Mouse (Mus musculus): ENCODE results near the gene Abhd8.
"Not testable (repeated sequence)": the region's sequence is repeated elsewhere in the genome, so short reads cannot be mapped to it uniquely, and the experiment has no call there.

Abhd8 gene

DNA sequence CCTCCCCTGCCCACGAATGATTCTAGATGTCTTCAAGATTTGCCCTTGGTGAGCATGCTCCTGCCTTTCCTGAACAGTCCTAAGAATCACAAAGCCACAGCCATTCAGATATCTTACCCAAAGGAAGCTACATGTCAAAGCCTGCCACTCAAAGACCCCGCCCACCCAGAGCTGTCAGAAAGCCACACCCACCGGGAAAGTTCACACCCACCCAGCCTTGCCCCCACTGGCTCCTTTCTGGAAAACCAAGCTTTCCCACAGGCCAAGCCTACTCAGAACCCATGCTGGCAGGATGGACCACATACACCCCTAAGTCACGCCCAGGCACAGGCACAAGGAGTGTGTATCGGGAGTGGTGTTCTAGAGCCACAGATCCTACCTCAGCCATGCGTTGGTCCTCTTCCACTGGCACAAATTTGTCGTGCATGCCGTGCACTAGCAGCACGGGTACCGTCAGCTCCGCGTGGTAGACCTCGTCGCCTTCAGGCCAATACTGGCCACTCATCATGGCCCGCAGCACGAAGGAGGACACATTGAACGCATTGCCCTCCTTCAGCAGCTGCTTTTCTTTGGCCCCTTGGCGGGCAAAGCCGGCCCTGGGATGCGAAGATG, 5.7 kb downstream of the Abhd8 start:
- DNase-seq = peak; percentile 42

DNA sequence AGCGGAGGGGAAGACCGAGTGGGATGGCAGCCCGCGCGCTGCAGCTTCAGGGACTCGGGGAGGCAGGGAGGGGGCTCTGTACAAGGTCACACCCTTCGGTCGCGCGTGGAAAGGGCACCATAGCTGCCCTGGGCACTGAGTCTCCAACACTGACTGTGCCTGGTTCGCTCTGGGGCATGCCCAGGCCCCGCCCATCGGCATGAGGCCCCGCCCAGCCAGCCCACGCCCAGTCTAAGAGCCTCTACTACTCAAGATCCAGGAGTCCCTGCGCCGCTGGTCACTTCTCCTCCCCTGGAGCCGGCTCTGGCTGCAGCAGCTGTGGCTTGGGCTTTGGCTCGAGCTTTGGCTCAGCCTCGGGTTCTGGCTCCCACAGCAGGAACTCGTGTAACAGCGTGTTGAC, 6.5 kb downstream of the Abhd8 start:
- peak; percentile 39 for DNase-seq

DNA sequence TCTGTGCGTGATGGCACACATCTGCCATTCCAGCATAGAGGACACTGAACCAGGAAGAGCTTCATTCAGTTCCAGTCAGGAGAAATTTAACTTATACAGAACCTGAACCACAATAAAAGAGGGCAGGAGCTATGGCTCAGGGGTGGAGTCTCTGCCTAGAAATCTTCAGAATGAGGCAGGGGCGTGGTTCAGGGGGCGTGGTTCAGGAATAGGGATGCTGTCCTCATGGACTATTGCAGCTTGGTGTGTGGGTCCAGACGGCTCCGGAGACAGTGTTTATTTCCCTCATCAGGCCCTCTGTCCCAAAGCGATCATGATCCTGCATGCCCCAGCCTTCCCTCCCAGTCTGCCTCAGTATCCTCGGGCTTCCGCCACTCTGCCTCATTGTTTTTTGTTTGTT, 8.8 kb downstream of the Abhd8 start:
- DNase-seq = no peak

DNA sequence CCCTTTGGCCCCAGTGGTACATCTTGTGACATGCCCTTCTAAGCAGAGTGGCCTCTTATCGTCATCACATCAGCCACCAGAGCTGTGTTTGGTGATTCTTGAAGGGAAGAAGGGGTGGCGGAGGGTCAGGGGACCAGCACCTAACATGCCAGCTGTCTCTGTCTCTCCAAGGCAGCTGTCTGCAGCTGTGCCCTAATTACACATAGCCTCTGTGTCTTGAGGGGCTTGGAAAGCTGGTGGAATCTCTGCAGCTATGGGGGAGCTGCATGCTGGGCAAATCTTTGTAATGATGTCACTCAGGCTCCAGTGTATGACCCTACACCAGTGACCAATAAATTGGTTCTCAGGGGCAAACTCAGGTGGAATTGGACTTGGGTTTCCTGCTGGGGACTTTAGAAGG, 10.8 kb downstream of the Abhd8 start:
- DNase-seq = no peak

DNA sequence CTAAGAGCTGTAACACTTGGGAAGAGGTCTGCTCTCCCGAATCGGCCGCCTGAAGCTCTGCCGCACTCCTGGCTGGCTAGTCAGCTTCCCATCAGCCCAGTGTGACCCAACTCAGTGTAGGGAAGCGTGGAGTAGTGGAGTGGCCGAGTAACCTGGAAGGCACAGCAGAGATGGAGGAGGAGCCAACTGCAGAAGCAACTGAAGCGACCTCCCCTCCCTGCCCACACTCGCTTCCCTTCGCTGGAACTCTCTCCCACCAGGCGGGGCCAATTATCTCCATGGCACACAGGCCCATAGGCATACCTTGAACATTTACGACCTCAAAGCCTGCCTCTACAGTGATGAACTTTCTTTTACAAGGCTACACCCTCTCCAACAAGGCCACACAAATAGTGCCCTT, 11.7 kb downstream of the Abhd8 start:
- DNase-seq = no peak

DNA sequence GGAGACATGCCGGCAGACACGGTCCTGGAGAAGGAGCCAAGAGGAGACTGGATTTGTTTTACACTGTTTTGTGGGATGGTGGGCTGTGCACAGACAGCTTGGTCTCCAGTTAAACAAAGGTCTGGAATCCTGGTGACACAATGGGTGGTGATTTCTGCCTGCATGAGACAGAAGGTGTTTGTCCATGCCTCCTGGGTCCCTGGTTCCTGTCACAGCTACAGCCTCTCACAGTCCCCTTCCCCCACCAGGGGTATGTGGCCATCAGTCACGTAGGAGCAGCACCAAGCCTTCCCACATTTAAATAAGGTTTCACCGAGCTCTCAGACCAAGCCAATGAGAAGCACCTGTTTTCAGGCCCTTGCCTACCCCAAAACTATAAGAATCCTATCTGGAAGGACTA, 12.1 kb downstream of the Abhd8 start:
- DNase-seq = no peak

DNA sequence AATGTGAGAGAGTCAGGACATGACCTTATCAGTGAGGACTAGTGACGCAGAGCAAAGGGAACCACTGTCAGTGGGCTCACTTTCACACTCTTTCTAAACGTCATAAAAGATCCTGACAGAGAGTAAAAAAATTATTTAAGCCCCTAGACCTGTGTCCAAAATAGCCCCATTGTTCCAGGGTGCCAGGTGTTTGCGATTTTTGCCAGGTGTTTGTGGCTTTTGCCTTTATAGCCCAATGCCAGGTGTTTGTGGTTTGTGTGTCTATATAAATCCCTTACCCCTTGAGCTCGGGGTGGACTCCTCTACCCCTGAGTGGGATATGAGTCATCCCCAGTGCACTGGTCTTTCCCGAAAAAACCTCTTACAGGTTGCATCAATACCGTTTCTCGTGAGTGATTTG, 18.4 kb downstream of the Abhd8 start:
- no peak for DNase-seq

DNA sequence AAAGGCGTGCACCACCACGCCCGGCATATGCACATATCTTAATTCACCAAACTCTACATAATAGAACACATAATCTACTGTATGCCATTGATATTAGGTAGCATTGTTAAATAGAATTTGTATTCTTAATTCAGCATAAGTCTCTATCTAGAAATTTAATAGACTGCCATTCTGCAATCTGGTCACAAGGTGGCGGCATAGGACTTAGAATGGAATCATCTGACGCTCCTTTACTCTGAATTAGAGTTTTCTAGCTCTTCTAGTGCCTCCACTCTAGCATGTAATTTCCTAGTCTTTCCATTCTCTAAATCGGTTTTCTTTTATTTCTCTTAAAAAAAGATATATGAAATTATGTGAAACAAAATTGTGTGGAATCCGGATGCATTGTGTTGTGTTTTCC, 22.1 kb downstream of the Abhd8 start:
- peak; percentile 79 for DNase-seq

DNA sequence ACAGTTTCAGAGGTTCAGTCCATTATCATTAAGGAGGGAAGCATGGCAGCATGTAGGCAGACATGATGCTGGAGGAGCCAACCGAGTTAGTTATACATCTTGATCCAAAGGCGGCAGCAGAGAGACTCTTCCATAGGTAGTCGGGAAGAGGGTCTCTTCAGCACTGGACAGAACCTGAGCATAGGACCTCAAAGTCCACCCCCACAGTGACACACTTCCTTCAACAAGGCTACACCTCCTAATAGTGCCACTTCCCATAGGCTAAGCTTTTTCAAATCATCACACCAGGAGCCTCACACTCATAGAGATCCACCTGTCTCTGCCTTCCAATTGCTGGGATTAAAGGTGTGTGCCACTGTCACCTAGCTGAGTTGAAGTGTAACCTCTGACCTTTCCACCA, 26.4 kb downstream of the Abhd8 start:
- DNase-seq = no peak

DNA sequence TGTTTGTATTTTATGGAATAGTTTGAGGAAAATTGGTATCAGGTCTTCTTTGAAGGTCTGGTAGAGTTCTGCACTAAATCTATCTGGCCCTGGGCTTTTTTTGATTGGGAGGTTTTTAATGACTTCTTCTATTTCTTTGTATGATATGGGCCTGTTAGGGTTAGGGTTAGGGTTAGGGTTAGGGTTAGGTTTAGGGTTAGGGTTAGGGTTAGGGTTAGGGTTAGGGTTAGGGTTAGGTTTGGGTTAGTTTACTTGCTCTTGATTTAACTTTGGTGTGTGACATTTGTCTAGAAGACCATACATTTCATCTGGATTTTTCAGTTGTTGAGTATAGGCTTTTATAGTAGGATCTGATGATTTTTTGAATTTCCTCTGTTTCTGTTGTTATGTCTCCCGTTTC, 30.5 kb downstream of the Abhd8 start:
- DNase-seq = not testable (repeated sequence)

DNA sequence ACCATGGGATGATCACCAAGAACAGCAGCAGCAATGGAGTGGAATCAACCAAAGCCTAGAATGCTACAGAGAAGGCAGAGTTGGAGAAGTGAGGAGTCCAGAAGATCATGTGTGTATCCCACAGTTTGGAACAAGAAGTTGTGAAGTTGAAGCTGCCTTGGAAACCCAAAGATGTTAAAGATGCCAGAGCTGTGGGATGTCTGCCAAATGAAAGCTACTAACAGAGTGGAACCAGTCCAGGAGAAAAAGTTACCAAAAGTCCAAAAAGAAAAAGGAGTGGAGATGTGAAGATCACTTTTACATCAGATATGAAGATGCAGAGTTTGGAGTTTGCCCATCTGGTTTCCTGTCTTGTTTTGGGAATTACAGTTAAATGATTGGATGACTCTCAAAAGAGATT, 41.3 kb downstream of the Abhd8 start:
- DNase-seq = no peak

DNA sequence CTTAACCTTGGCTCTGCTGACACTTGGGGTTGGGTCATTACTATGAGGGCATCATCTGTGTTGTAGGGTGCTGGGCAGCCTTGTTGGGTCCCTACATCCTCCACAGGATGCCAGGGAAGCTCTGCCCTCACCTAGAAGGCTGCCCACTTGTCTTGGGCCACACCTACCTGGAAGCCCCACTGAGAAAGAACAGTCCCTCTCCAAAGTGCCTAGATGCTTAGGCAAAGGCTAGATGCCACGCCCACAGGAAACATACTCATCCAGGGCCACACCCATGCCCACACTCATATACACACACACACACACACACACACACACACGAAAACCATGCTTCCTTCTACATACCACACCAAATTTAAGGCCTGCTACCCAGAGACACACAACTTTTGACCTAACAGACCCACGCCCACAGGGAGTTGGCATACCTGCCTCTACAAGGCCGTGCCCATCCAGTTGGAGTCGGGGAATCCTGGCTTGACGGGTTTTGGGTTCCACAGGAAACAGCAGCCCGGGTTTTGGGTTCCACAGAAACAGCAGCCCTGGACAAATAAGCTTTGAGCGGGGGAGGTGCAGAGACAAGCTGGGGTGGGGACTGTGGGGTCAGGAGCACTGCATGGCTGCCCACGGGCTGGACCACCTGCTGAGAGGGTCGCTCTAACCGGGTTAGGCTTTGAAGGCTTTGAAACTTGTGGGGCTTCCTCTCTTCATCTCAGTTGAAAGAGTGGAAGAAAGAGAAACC, 51.8 kb downstream of the Abhd8 start:
- no peak for DNase-seq

DNA sequence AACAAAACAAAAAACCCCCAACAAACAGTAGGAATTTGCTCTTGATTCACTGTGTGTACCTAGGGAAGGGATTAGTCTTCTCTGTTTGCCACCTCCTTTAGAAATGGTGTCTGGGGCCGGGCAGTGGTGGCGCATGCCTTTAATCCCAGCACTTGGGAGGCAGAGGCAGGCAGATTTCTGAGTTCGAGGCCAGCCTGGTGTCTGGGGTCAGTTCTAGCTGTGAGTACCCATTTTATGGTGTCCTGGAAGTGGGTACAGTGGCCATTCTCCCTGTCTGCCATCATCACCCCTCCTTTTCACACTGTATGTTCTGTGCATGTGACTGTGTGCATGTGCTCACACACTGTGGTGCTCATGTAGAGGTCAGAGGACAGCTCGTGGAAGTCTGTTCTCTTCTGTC, 55.2 kb downstream of the Abhd8 start:
- DNase-seq = no peak

DNA sequence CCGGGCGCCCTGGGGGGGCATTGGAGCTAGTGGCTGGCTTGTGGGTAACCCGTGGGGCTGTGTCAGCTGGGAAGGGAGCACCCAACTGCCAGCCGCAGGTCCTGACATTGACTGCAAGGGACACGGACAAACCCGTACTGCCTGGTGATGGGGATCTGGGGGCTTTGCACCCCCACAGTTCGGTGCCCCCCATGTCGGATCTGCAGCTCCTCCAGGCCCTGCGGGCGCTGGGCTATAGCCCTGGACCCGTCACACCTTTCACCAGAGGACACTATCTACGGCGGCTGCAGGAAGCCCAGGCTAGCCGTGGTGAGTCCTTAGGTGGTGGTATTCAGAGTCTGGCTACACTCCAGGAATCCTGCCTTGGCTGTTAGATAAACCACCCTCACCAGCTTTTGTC, 56.0 kb downstream of the Abhd8 start:
- peak; percentile 19 for DNase-seq

All from cerebellum, adult 9-10 months (tissue).